Mouse (Mus musculus): Measurements from ENCODE around the gene Nexn.

GRCm38 (mm10) chr3:152261948-152262347 is 4.2 kb downstream of the Nexn start:
- TF ChIP-seq CTCF (IDR thresholded peaks at IDR 0.05; ENCODE audit: low read depth), result no peak
- peak; percentile 82; the same call in 1 of the 2 replicates for TF ChIP-seq EP300 (IDR thresholded peaks at IDR 0.05; ENCODE audit: low read depth)

All from heart, postnatal 0 days (tissue).